Mouse (Mus musculus): ENCODE measurements around the gene Nek3. TPM values are rescaled to one million over a fixed set of nuclear protein-coding genes. Genes with fewer than 3 reads are reported as not detected.

The Nek3 gene
- total RNA-seq (2021) = 6.6 and 7.8 TPM in 2 replicates
- long read RNA-seq, partial matches to known transcripts = 1 of 7 reads
- long read RNA-seq, other reads (novel, unspliced or antisense) = 3 of 7 reads

- DNase-seq = peak; percentile 90
Observed at GRCm38 (mm10) chr8:22166080-22166603, at the start of gene Nek3. TSS of gene Nek3 (minus strand) at chr8:22166435.

- peak; percentile 59 for DNase-seq
Observed at GRCm38 (mm10) chr8:22214826-22215225, 48.6 kb upstream of the Nek3 start.

- no peak for DNase-seq
Observed at GRCm38 (mm10) chr8:22209012-22209411, 42.8 kb upstream of the Nek3 start.

- DNase-seq = no peak
Observed at GRCm38 (mm10) chr8:22207535-22207934, 41.3 kb upstream of the Nek3 start.

- DNase-seq = no peak
Observed at GRCm38 (mm10) chr8:22199481-22199880, 33.2 kb upstream of the Nek3 start.

GRCm38 (mm10) chr8:22197914-22198313 lies 31.7 kb upstream of the Nek3 start:
- no peak for DNase-seq

GRCm38 (mm10) chr8:22193432-22194010 lies 27.3 kb upstream of the Nek3 start:
- no peak for DNase-seq

- DNase-seq = peak; percentile 93
Observed at GRCm38 (mm10) chr8:22192660-22193431, 26.6 kb upstream of the Nek3 start, which contains the start of gene Vps36. TSS of gene Vps36 (plus strand) at chr8:22192809.

GRCm38 (mm10) chr8:22185431-22186397 lies 19.5 kb upstream of the Nek3 start, which contains the start of gene Ckap2:
TSS of gene Ckap2 (minus strand) at chr8:22185819.
- peak; percentile 94 for DNase-seq

- no peak for DNase-seq
Observed at GRCm38 (mm10) chr8:22184884-22185283, 18.6 kb upstream of the Nek3 start.

- DNase-seq = no peak
Observed at GRCm38 (mm10) chr8:22175966-22176365, 9.7 kb upstream of the Nek3 start.

GRCm38 (mm10) chr8:22169167-22169566 lies 2.9 kb upstream of the Nek3 start:
- DNase-seq = no peak

GRCm38 (mm10) chr8:22165251-22166079 lies 770 bp downstream of the Nek3 start:
- no peak for DNase-seq

GRCm38 (mm10) chr8:22164431-22164830 lies 1.8 kb downstream of the Nek3 start:
- no peak for DNase-seq

GRCm38 (mm10) chr8:22162206-22162605 lies 4.0 kb downstream of the Nek3 start:
- DNase-seq = no peak

- DNase-seq = peak; percentile 47
Observed at GRCm38 (mm10) chr8:22150345-22150663, 15.9 kb downstream of the Nek3 start.

GRCm38 (mm10) chr8:22149643-22150344 lies 16.4 kb downstream of the Nek3 start:
- DNase-seq = no peak

- no peak for DNase-seq
Observed at GRCm38 (mm10) chr8:22148367-22148740, 17.9 kb downstream of the Nek3 start.

- DNase-seq = no peak
Observed at GRCm38 (mm10) chr8:22147706-22148366, 18.4 kb downstream of the Nek3 start.

- no peak for DNase-seq
Observed at GRCm38 (mm10) chr8:22145831-22146230, 20.4 kb downstream of the Nek3 start.

Measured in adrenal gland, postnatal 25 days (tissue).